Mouse (Mus musculus) stomach, postnatal 0 days (tissue): ENCODE results near the gene Carhsp1.

Experiments
- CTCF ChIP-seq: IDR thresholded peaks from 2 replicates; pipeline ENCODE4 v1.5.1; 2016; ENCODE audit warnings: antibody characterized with exemption, low read depth, mild to moderate bottlenecking, moderate library complexity
- EP300 ChIP-seq: optimal IDR thresholded peaks from 2 replicates; pipeline ENCODE3; 2016; ENCODE audit warnings: antibody characterized with exemption

DNA sequence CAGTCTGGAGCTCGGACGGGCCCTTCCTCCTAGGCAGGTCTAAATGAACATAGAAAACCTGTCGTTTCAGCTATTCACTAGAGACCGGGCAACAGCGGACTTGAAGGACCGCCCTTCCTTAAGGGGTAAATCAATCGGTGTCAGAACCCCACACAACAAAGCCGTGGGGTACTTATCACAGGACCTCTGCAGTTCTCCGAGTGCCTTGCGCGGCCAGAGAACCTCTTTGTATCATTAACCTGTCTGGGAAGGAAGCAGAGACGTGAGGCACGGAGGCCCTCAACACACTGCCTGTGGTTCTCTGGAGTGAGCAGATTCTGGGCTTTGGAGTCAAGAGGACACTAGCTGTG lies 35.1 kb downstream of the Carhsp1 start:
- TF ChIP-seq EP300: no peak
- no peak for TF ChIP-seq CTCF
